Mouse (Mus musculus): ENCODE measurements around the gene Bicc1. TPM values are rescaled to one million over a fixed set of nuclear protein-coding genes. Genes with fewer than 3 reads are reported as not detected.

Gene Bicc1
- polyA plus RNA-seq, 1 experiment = 3.2 TPM

- no peaks in the 10 kb centered on the region for H3K36me3 ChIP-seq (ENCODE audit: control insufficient read depth, insufficient read depth, low read length)
- TF ChIP-seq POLR2A (IDR thresholded peaks at IDR 0.05; ENCODE audit: control insufficient read depth, extremely low read depth, insufficient read depth, low read length, poor library complexity) = no peak
- TF ChIP-seq CTCF (IDR thresholded peaks at IDR 0.05; ENCODE audit: borderline replicate concordance, control insufficient read depth, extremely low read depth, insufficient read depth, low read length, poor library complexity) = no peak
- 83% methylated on average over 3 of the region's 3 CpGs for WGBS
- no peak for DNase-seq
- no peaks in the 10 kb centered on the region for H3K27me3 ChIP-seq (ENCODE audit: control insufficient read depth, insufficient read depth, low read length)
- H3K27ac ChIP-seq (ENCODE audit: control insufficient read depth, insufficient read depth, low read length) = no peak overlapping the region
- no peak overlapping the region for H3K4me3 ChIP-seq (ENCODE audit: control insufficient read depth, insufficient read depth, low read length)
- no peaks in the 10 kb centered on the region for H3K4me1 ChIP-seq (replicated peaks; ENCODE audit: control insufficient read depth, insufficient read depth, low read length)
Observed at GRCm38 (mm10) chr10:70923936-70924335, 235.6 kb downstream of the Bicc1 start.

DNA sequence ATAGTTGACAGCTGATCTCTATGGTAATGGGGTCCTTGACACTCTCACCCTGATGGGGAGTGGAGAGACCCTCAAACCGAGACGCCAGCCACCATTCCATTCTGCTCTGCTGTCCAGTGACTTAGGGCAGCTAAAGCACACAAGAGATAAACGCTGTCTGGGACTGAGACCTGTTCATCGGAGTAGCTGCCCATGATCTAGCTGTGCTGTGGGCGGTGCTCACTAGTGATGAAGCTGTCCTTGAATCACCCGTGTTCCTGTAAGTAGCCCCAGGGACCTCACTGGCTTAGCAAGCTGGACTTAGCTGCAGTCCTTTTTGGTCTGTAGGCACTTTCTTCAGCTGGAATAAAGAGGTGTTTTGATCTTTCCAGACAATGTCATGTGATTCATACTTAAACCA lies 238.0 kb downstream of the Bicc1 start:
- DNase-seq = no peak
- Histone ChIP-seq H3K27ac (ENCODE audit: control insufficient read depth, insufficient read depth, low read length) (no peak overlapping the region), H3K4me3 (ENCODE audit: control insufficient read depth, insufficient read depth, low read length) (no peak overlapping the region), H3K36me3 (ENCODE audit: control insufficient read depth, insufficient read depth, low read length) (no peaks in the 10 kb centered on the region), H3K27me3 (ENCODE audit: control insufficient read depth, insufficient read depth, low read length) (no peaks in the 10 kb centered on the region), H3K4me1 (replicated peaks; ENCODE audit: control insufficient read depth, insufficient read depth, low read length) (no peaks in the 10 kb centered on the region)
- 91% methylated on average over 6 of the region's 6 CpGs for WGBS
- TF ChIP-seq POLR2A (IDR thresholded peaks at IDR 0.05; ENCODE audit: control insufficient read depth, extremely low read depth, insufficient read depth, low read length, poor library complexity) (no peak), CTCF (IDR thresholded peaks at IDR 0.05; ENCODE audit: borderline replicate concordance, control insufficient read depth, extremely low read depth, insufficient read depth, low read length, poor library complexity) (no peak)

- Histone ChIP-seq H3K27ac (ENCODE audit: control insufficient read depth, insufficient read depth, low read length) (no peak overlapping the region), H3K4me1 (replicated peaks; ENCODE audit: control insufficient read depth, insufficient read depth, low read length) (no peaks in the 10 kb centered on the region), H3K27me3 (ENCODE audit: control insufficient read depth, insufficient read depth, low read length) (no peaks in the 10 kb centered on the region), H3K36me3 (ENCODE audit: control insufficient read depth, insufficient read depth, low read length) (no peaks in the 10 kb centered on the region), H3K4me3 (ENCODE audit: control insufficient read depth, insufficient read depth, low read length) (no peak overlapping the region)
- DNase-seq = no peak
- WGBS = 81% methylated on average over 1 of the region's 1 CpGs
- no peak for TF ChIP-seq CTCF (IDR thresholded peaks at IDR 0.05; ENCODE audit: borderline replicate concordance, control insufficient read depth, extremely low read depth, insufficient read depth, low read length, poor library complexity)
- TF ChIP-seq POLR2A (IDR thresholded peaks at IDR 0.05; ENCODE audit: control insufficient read depth, extremely low read depth, insufficient read depth, low read length, poor library complexity) = no peak
Observed at GRCm38 (mm10) chr10:70919851-70920250, 239.6 kb downstream of the Bicc1 start.

- no peaks in the 10 kb centered on the region for H3K4me1 ChIP-seq (replicated peaks; ENCODE audit: control insufficient read depth, insufficient read depth, low read length)
- TF ChIP-seq POLR2A (IDR thresholded peaks at IDR 0.05; ENCODE audit: control insufficient read depth, extremely low read depth, insufficient read depth, low read length, poor library complexity) (no peak), CTCF (IDR thresholded peaks at IDR 0.05; ENCODE audit: borderline replicate concordance, control insufficient read depth, extremely low read depth, insufficient read depth, low read length, poor library complexity) (no peak)
- no peak overlapping the region for H3K27ac ChIP-seq (ENCODE audit: control insufficient read depth, insufficient read depth, low read length)
- 86% methylated on average over 13 of the region's 13 CpGs for WGBS
- DNase-seq = no peak
- H3K27me3 ChIP-seq (ENCODE audit: control insufficient read depth, insufficient read depth, low read length) = no peaks in the 10 kb centered on the region
- no peaks in the 10 kb centered on the region for H3K36me3 ChIP-seq (ENCODE audit: control insufficient read depth, insufficient read depth, low read length)
- no peak overlapping the region for H3K4me3 ChIP-seq (ENCODE audit: control insufficient read depth, insufficient read depth, low read length)
Observed at GRCm38 (mm10) chr10:70919031-70919663, 240.4 kb downstream of the Bicc1 start.

DNA sequence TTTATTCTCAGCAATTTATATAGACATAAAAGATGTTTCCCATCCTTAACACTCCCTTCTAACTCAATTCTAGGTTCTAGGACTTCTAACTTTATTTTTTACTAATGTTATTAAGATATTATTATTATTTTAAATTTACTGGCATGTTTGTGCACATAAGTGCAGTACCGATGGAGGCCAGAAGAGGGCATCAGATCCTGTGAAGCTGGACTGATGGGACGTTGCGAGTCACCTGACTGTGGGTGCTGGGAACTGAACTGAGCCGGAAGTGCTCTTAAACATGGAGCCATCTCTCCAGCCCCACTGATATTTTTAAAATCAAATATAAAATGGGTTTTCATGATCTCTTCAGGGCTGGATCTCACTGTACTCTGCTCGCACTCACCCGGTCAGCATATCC lies 242.8 kb downstream of the Bicc1 start:
- Histone ChIP-seq H3K4me3 (ENCODE audit: control insufficient read depth, insufficient read depth, low read length) (no peak overlapping the region), H3K36me3 (ENCODE audit: control insufficient read depth, insufficient read depth, low read length) (no peaks in the 10 kb centered on the region), H3K27me3 (ENCODE audit: control insufficient read depth, insufficient read depth, low read length) (no peaks in the 10 kb centered on the region), H3K27ac (ENCODE audit: control insufficient read depth, insufficient read depth, low read length) (no peak overlapping the region), H3K4me1 (replicated peaks; ENCODE audit: control insufficient read depth, insufficient read depth, low read length) (no peaks in the 10 kb centered on the region)
- TF ChIP-seq CTCF (IDR thresholded peaks at IDR 0.05; ENCODE audit: borderline replicate concordance, control insufficient read depth, extremely low read depth, insufficient read depth, low read length, poor library complexity) (no peak), POLR2A (IDR thresholded peaks at IDR 0.05; ENCODE audit: control insufficient read depth, extremely low read depth, insufficient read depth, low read length, poor library complexity) (no peak)
- no peak for DNase-seq
- 89% methylated on average over 6 of the region's 6 CpGs for WGBS

DNA sequence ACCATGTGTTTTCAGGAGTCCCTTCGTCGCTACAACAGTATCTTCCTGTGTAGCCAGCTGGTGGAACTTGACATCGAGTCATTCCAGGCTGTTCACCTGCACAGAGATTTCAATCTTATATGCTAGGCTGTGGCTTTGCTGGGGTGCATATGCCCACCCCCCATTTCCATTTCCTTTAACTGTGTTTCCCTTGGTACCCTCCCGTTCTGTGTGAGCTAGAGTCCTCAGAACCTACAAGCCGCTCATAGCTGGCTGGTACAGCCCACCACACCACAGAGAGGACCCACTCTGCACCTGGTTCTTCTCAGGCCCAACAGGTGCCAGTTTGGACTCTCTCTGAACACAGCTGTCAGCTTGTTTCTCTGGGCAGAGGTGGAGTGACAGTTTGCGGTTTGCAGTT lies 244.4 kb downstream of the Bicc1 start:
- DNase-seq = peak; percentile 13
- no peaks in the 10 kb centered on the region for H3K27me3 ChIP-seq (ENCODE audit: control insufficient read depth, insufficient read depth, low read length)
- H3K4me3 ChIP-seq (ENCODE audit: control insufficient read depth, insufficient read depth, low read length) = no peak overlapping the region
- H3K27ac ChIP-seq (ENCODE audit: control insufficient read depth, insufficient read depth, low read length) = no peak overlapping the region
- no peak for TF ChIP-seq CTCF (IDR thresholded peaks at IDR 0.05; ENCODE audit: borderline replicate concordance, control insufficient read depth, extremely low read depth, insufficient read depth, low read length, poor library complexity)
- TF ChIP-seq POLR2A (IDR thresholded peaks at IDR 0.05; ENCODE audit: control insufficient read depth, extremely low read depth, insufficient read depth, low read length, poor library complexity) = no peak
- no peaks in the 10 kb centered on the region for H3K4me1 ChIP-seq (replicated peaks; ENCODE audit: control insufficient read depth, insufficient read depth, low read length)
- 95% methylated on average over 6 of the region's 6 CpGs for WGBS
- H3K36me3 ChIP-seq (ENCODE audit: control insufficient read depth, insufficient read depth, low read length) = no peaks in the 10 kb centered on the region

DNA sequence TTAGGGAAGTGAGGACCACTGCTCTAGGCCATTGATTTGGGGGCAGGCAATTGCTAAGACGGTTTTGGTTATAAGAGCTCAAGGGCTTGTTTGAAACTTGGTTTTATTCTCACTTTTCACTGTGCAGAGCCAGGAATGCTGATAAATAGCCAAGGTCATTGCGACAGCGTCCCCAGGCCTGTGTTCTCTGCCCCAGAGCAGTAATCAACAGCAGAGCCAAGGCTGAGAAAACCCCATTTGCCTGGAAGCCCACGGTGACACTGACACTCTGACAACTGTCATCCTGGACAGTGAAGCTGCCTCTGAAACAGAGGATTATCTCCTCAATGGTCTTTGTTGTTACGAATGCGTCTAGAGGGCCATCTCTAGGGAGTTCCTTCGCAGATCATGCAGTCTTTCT lies 255.6 kb downstream of the Bicc1 start:
- no peak overlapping the region for H3K4me3 ChIP-seq (ENCODE audit: control insufficient read depth, insufficient read depth, low read length)
- H3K27ac ChIP-seq (ENCODE audit: control insufficient read depth, insufficient read depth, low read length) = no peak overlapping the region
- TF ChIP-seq CTCF (IDR thresholded peaks at IDR 0.05; ENCODE audit: borderline replicate concordance, control insufficient read depth, extremely low read depth, insufficient read depth, low read length, poor library complexity) = no peak
- TF ChIP-seq POLR2A (IDR thresholded peaks at IDR 0.05; ENCODE audit: control insufficient read depth, extremely low read depth, insufficient read depth, low read length, poor library complexity) = no peak
- DNase-seq = no peak
- H3K36me3 ChIP-seq (ENCODE audit: control insufficient read depth, insufficient read depth, low read length) = no peaks in the 10 kb centered on the region
- H3K27me3 ChIP-seq (ENCODE audit: control insufficient read depth, insufficient read depth, low read length) = no peaks in the 10 kb centered on the region
- WGBS = 86% methylated on average over 7 of the region's 7 CpGs
- H3K4me1 ChIP-seq (replicated peaks; ENCODE audit: control insufficient read depth, insufficient read depth, low read length) = no peaks in the 10 kb centered on the region
